Mouse (Mus musculus) spleen, postnatal 14 days (tissue): ENCODE measurements around the gene Tmem169.

Experiments used
- DNase-seq, 2 experiments: peaks; one replicate each; pipeline ENCODE4 v3.0.0; 2021 to 2022; ENCODE audit warnings: low spot score in 2 of 2

Gene Tmem169

GRCm38 (mm10) chr1:72286904-72287303 is 2.7 kb downstream of the Tmem169 start:
- no peak for DNase-seq

GRCm38 (mm10) chr1:72287893-72288292 is 3.7 kb downstream of the Tmem169 start:
- DNase-seq = no peak

- DNase-seq = no peak
Measured at GRCm38 (mm10) chr1:72288527-72289150, 4.5 kb downstream of the Tmem169 start.

GRCm38 (mm10) chr1:72290896-72291295 is 6.7 kb downstream of the Tmem169 start:
- no peak for DNase-seq

GRCm38 (mm10) chr1:72291421-72291820 is 7.3 kb downstream of the Tmem169 start:
- no peak for DNase-seq

- no peak for DNase-seq
Measured at GRCm38 (mm10) chr1:72291925-72292324, 7.8 kb downstream of the Tmem169 start.

- DNase-seq = no peak
Measured at GRCm38 (mm10) chr1:72293869-72294663, 9.9 kb downstream of the Tmem169 start.

- DNase-seq = no peak
Measured at GRCm38 (mm10) chr1:72295746-72296145, 11.6 kb downstream of the Tmem169 start.

- DNase-seq = no peak
Measured at GRCm38 (mm10) chr1:72301845-72302244, 17.7 kb downstream of the Tmem169 start.

- no peak for DNase-seq
Measured at GRCm38 (mm10) chr1:72306241-72306640, 22.1 kb downstream of the Tmem169 start.

- DNase-seq = peak in 1 of 2 experiments; percentile 30
Measured at GRCm38 (mm10) chr1:72306679-72307181, 22.6 kb downstream of the Tmem169 start.

GRCm38 (mm10) chr1:72307317-72307798 is 23.2 kb downstream of the Tmem169 start, which contains the start of gene Xrcc5:
Xrcc5 (plus strand) TSS chr1:72307421.
- peak; percentile 74 to 77 for DNase-seq

- DNase-seq = no peak
Measured at GRCm38 (mm10) chr1:72308919-72309318, 24.8 kb downstream of the Tmem169 start.

- no peak for DNase-seq
Measured at GRCm38 (mm10) chr1:72309744-72310424, 25.7 kb downstream of the Tmem169 start.

- no peak for DNase-seq
Measured at GRCm38 (mm10) chr1:72312701-72313398, 28.7 kb downstream of the Tmem169 start.

- no peak for DNase-seq
Measured at GRCm38 (mm10) chr1:72313399-72314039, 29.4 kb downstream of the Tmem169 start.

- no peak for DNase-seq
Measured at GRCm38 (mm10) chr1:72315447-72315846, 31.3 kb downstream of the Tmem169 start.

- no peak for DNase-seq
Measured at GRCm38 (mm10) chr1:72316409-72316808, 32.2 kb downstream of the Tmem169 start.

- DNase-seq = no peak
Measured at GRCm38 (mm10) chr1:72316901-72317300, 32.7 kb downstream of the Tmem169 start.

- DNase-seq = no peak
Measured at GRCm38 (mm10) chr1:72320759-72321158, 36.6 kb downstream of the Tmem169 start.

GRCm38 (mm10) chr1:72323248-72323647 is 39.1 kb downstream of the Tmem169 start:
- no peak for DNase-seq
